Mouse (Mus musculus) neural tube, embryonic 13.5 days (tissue): ENCODE measurements at regions not wholly inside any gene's neighbourhood (a gene's known extent, or its start where the extent isn't known, plus 50 kb on each side); places are given as distances from the start of the nearest gene placed in this dataset.

ENCODE experiments used
- ATAC-seq: fragments of 200-750 bp; cut with Nextera tagmentation; 2 replicates; pipeline ENCODE4 v1.8.0; 2017; ENCODE audit warnings: low read depth, mild to moderate bottlenecking, moderate TSS enrichment, moderate library complexity
- H3K27ac ChIP-seq: fragments of 300-500 bp; sonication (generic); replicated peaks from 2 replicates; pipeline ENCODE4 v1.5.1; 2015; ENCODE audit warnings: moderate library complexity, mild to moderate bottlenecking, inconsistent platforms
- H3K27me3 ChIP-seq: fragments of 300-500 bp; sonication (generic); 2 replicates; pipeline ENCODE4 v1.6.1; 2015; ENCODE audit warnings: mild to moderate bottlenecking, inconsistent platforms
- H3K36me3 ChIP-seq: fragments of 300-500 bp; sonication (generic); 2 replicates; pipeline ENCODE4 v1.6.1; 2015; ENCODE audit warnings: mild to moderate bottlenecking, inconsistent platforms
- H3K4me1 ChIP-seq: fragments of 300-500 bp; sonication (generic); replicated peaks from 2 replicates; pipeline ENCODE4 v1.6.1; 2015; ENCODE audit warnings: inconsistent platforms
- H3K4me2 ChIP-seq: fragments of 300-500 bp; sonication (generic); 2 replicates; pipeline ENCODE4 v1.6.1; 2015; ENCODE audit warnings: inconsistent platforms, mild to moderate bottlenecking, moderate library complexity
- H3K4me3 ChIP-seq: fragments of 300-500 bp; sonication (generic); 2 replicates; pipeline ENCODE4 v1.5.1; 2015; ENCODE audit warnings: mild to moderate bottlenecking, inconsistent platforms
- H3K9ac ChIP-seq: fragments of 300-500 bp; sonication (generic); 2 replicates; pipeline ENCODE4 v1.6.1; 2015; ENCODE audit warnings: moderate library complexity, mild to moderate bottlenecking, inconsistent platforms
- H3K9me3 ChIP-seq: fragments of 300-500 bp; sonication (generic); 2 replicates; pipeline ENCODE4 v1.6.1; 2016; ENCODE audit warnings: inconsistent platforms
- WGBS: fragments of 180-500 bp; shearing (Covaris S2); methylation state at CpG from one replicate; pipeline ENCODE4 v1.1.7; 2015; 5-methylcytosine and 5-hydroxymethylcytosine counted together

DNA sequence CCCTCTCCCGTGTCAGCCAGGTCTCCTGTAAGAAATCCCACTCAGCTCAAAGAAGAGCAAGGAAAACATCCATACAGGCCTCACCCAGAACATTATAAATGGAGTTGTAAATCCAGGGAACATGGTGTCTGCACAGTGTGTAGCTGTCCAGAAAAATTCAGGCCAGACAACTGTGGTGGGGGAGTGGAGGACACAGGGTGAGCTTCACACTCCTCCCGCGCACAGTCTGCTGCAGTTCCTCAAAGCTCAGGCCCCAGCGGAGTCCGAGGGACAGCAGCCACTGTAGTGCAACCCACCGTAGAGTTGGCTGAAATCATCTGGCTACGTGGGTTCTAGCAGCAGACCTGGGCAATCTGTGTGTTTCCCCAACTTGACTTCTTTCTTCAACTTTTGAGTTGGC, 62.9 kb upstream of the Klf4 start:
- Histone ChIP-seq H3K27me3 (no peaks in the 10 kb centered on the region), H3K4me1 (peaks cover 8% of the 10 kb centered on the region; the same call in 1 of the 2 replicates), H3K4me3 (no peak overlapping the region), H3K4me2 (no peak overlapping the region), H3K9me3 (no peaks in the 10 kb centered on the region), H3K9ac (no peak overlapping the region), H3K27ac (no peak overlapping the region), H3K36me3 (no peaks in the 10 kb centered on the region)
- ATAC-seq = no peak
- 87% methylated on average over 7 of the region's 7 CpGs for WGBS

DNA sequence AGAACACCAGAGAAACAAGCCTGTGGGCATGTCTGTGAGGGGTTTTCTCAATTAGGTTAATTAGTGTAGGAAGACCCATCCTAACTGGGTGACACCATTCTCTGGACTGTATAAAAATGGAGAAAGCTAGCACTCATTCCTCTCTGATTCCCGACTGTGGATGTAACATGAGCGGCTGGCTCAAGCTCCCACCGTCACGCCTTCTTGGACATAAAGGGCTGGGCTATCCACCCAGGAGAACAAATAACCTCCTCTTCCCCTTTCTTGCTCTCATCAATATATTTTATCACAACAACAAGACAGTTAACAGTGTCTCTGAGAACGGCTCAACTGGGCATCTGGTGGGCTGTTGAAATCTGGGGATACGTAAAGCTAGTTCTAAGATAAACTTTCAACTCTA, 62.4 kb upstream of the Klf4 start:
- Histone ChIP-seq H3K27ac (no peak overlapping the region), H3K27me3 (no peaks in the 10 kb centered on the region), H3K9ac (no peak overlapping the region), H3K4me3 (no peak overlapping the region), H3K9me3 (no peaks in the 10 kb centered on the region), H3K4me1 (peaks cover 8% of the 10 kb centered on the region; the same call in 1 of the 2 replicates), H3K4me2 (no peak overlapping the region), H3K36me3 (no peaks in the 10 kb centered on the region)
- no peak for ATAC-seq
- 68% methylated on average over 6 of the region's 6 CpGs for WGBS

DNA sequence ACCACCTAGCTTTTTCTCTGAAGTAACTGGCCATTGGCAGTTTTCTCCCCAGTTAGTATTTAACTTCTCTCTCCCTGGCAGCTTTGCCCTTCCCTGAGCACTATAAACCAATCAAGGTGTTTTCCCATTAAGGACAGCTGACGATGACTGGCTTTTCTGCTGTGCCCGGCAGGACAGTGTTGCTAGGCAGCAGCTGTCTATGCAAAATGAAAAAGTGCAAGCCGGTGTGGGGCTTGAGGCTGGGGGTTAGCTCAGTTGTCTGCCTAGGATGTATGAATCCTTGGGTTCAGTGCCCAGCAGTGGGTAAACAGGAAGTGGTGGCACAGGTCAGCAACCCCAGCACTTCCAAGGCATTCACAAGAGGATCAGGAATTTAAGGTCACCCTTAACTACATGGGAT, 60.9 kb upstream of the Klf4 start:
- peak; percentile 27; the same call in 1 of the 2 replicates for ATAC-seq
- 19% methylated on average over 3 of the region's 3 CpGs for WGBS
- H3K4me3 ChIP-seq = no peak overlapping the region
- no peak overlapping the region for H3K27ac ChIP-seq
- no peaks in the 10 kb centered on the region for H3K27me3 ChIP-seq
- H3K9me3 ChIP-seq = no peaks in the 10 kb centered on the region
- H3K4me1 ChIP-seq = peaks cover 8% of the 10 kb centered on the region; the same call in 1 of the 2 replicates
- H3K36me3 ChIP-seq = no peaks in the 10 kb centered on the region
- H3K4me2 ChIP-seq = no peak overlapping the region
- no peak overlapping the region for H3K9ac ChIP-seq

DNA sequence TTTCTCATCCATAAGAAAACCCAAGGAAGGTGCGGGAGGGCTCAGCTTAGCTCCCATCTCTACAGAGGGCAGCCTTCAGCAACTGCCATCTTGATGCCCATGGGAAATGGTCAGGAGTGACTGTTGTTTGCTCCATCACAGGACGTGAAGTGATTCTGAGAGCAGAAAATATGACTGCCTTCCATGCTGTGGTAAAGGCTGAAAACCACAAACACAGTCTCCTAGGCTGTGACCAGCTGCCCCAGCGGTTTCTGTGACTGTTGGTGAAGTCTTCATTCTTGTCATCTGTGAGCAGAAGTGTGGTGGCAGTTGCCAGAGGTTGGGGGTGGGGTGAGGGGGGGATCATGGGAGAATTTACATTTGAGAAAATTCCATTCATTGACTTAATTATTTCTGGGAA, 53.9 kb upstream of the Klf4 start:
- ATAC-seq = no peak

DNA sequence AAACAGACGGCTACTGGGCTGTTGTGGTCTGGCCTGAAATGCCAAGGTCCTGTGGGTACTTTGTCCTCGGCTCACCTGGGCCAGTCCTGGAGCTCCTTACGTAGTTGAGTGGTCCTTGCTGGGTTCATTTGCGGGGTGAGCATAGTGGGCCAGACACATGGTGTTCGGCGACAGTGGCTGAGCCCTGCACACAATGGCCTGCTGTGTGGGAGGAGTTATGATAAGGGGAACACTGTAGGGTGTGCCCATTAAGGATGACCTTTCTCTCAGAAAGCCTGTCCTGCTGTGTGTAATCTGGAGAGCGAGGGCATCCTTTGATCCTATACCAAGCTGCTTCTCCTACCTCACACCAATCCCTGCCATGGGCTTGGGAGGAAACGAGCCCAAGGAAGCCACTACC, 51.3 kb upstream of the Klf4 start:
- Histone ChIP-seq H3K9ac (no peak overlapping the region), H3K9me3 (no peaks in the 10 kb centered on the region), H3K27me3 (no peaks in the 10 kb centered on the region), H3K4me3 (no peak overlapping the region), H3K27ac (no peak overlapping the region), H3K36me3 (no peaks in the 10 kb centered on the region), H3K4me2 (no peak overlapping the region), H3K4me1 (no peaks in the 10 kb centered on the region)
- WGBS = 54% methylated on average over 8 of the region's 8 CpGs
- ATAC-seq = no peak

More for the DNA sequence above, 53.9 kb upstream of the Klf4 start:
- WGBS = 87% methylated on average over 3 of the region's 3 CpGs
- Histone ChIP-seq H3K27ac (no peak overlapping the region), H3K36me3 (no peaks in the 10 kb centered on the region), H3K27me3 (no peaks in the 10 kb centered on the region), H3K4me3 (no peak overlapping the region), H3K9ac (no peak overlapping the region), H3K4me2 (no peak overlapping the region), H3K9me3 (no peaks in the 10 kb centered on the region), H3K4me1 (no peaks in the 10 kb centered on the region)
